Mouse (Mus musculus): Measurements from ENCODE around the gene Galnt2.

GRCm38 (mm10) chr8:124231176-124231484 lies at the start of gene Galnt2:
- TF ChIP-seq CTCF (conservative IDR thresholded peaks at IDR 0.05; ENCODE audit: low read length) = no peak
- no peak for TF ChIP-seq NANOG (IDR thresholded peaks at IDR 0.05; ENCODE audit: borderline replicate concordance, low read length)
- TF ChIP-seq POU5F1 (IDR thresholded peaks at IDR 0.05; ENCODE audit: borderline replicate concordance, low read length) = no peak
